Mouse (Mus musculus) neural tube, embryonic 14.5 days (tissue): ENCODE data around the gene Setd7. TPM values are rescaled to one million over a fixed set of nuclear protein-coding genes. Genes with fewer than 3 reads are reported as not detected.

Experiments used
- ATAC-seq: fragments of 200-750 bp; cut with Nextera tagmentation; 2 replicates; pipeline ENCODE4 v1.8.0; 2017; ENCODE audit warnings: low read depth, mild to moderate bottlenecking, moderate TSS enrichment, moderate library complexity
- H3K27ac ChIP-seq: fragments of 300-500 bp; sonication (generic); 2 replicates; pipeline ENCODE4 v1.5.1; 2014; ENCODE audit warnings: low read depth, mild to moderate bottlenecking, control low read depth, low read length, moderate library complexity, mixed read lengths
- H3K27me3 ChIP-seq: fragments of 300-500 bp; sonication (generic); 2 replicates; pipeline ENCODE4 v1.6.1; 2014; ENCODE audit warnings: low read length; ENCODE audit not compliant: control insufficient read depth, insufficient read depth
- H3K36me3 ChIP-seq: fragments of 300-500 bp; sonication (generic); 2 replicates; pipeline ENCODE4 v1.6.1; 2014; ENCODE audit warnings: low read length, mixed read lengths; ENCODE audit not compliant: control insufficient read depth, insufficient read depth
- H3K4me1 ChIP-seq: fragments of 300-500 bp; sonication (generic); 2 replicates; pipeline ENCODE4 v1.6.1; 2014; ENCODE audit warnings: low read length; ENCODE audit not compliant: control insufficient read depth, insufficient read depth
- H3K4me2 ChIP-seq: fragments of 300-500 bp; sonication (generic); 2 replicates; pipeline ENCODE4 v1.6.1; 2014; ENCODE audit warnings: mild to moderate bottlenecking, low read depth, low read length, control low read depth
- H3K4me3 ChIP-seq: fragments of 300-500 bp; sonication (generic); 2 replicates; pipeline ENCODE4 v1.5.1; 2014; ENCODE audit warnings: low read depth, low read length, control low read depth, mixed read lengths
- H3K9ac ChIP-seq: fragments of 300-500 bp; sonication (generic); replicated peaks from 2 replicates; pipeline ENCODE4 v1.6.1; 2014; ENCODE audit warnings: low read depth, mild to moderate bottlenecking, control low read depth, low read length, mixed read lengths
- H3K9me3 ChIP-seq: fragments of 300-500 bp; sonication (generic); 2 replicates; pipeline ENCODE4 v1.6.1; 2016; ENCODE audit warnings: low read length; ENCODE audit not compliant: control insufficient read depth
- WGBS: fragments of 180-500 bp; shearing (Covaris S2); extraction: QIAGEN DNeasy Blood & Tissue Kit; methylation state at CpG from one replicate; pipeline ENCODE4 v1.1.7; 2014; 5-methylcytosine and 5-hydroxymethylcytosine counted together
- polyA plus RNA-seq: library from polyadenylated mRNA; unstranded; fragments of >200 nt; fragmentation: Nextera tagmentation; extraction: Ambion mirVana; gene quantifications from 2 replicates; pipeline ENCODE4 v1.2.1, GENCODE M21; 2014

Setd7 gene
- polyA plus RNA-seq, 1 experiment from 2014 or later, result 4.2 TPM

DNA sequence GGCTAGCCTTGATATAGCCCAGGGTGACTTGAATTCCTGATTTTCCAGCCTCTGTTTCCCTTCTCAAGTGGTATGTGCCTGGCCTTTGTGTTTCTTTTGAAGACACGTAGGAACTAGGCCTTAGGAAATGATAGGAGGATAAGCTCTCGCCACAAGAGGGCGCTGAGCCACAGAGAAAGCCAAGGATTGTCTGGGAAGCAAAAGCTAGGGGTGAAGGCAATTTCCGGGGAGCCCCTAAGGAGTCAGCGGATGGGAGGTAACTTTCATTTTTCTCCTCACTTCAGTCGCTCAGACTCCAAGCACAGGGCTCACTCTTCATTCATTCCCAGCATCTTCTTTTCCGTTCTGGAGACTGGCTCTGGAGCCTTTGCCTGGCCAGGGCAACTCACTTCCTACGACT, 49.8 kb downstream of the Setd7 start:
- ATAC-seq, result no peak
- Histone ChIP-seq H3K36me3 (no peaks in the 10 kb centered on the region), H3K9ac (no peak overlapping the region), H3K4me2 (no peak overlapping the region), H3K4me1 (no peaks in the 10 kb centered on the region), H3K4me3 (no peak overlapping the region), H3K9me3 (no peaks in the 10 kb centered on the region), H3K27ac (no peak overlapping the region), H3K27me3 (no peaks in the 10 kb centered on the region)
- WGBS, result 29% methylated on average over 8 of the region's 8 CpGs

DNA sequence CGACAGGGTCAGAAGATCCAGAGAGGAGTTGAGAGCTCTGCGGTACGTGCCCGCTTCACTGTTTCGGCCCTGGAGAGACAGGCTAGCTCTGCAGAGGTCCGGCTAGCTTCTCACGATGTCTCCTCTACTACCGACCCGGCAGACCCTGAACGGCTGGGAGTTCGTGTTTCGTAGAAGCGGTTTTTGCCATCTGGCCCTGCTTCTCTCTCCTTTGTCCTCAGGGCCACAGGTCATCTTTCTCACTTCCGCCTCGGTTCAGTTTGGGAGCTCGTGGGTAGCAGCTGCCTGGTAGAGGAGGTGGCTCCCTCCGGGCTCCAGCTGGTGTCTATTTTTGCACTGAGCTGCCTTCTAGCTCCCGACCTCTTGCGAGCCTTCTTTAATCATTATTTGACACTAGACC, 55.2 kb downstream of the Setd7 start:
- 46% methylated on average over 19 of the region's 19 CpGs for WGBS
- Histone ChIP-seq H3K4me2 (no peak overlapping the region), H3K27ac (no peak overlapping the region), H3K4me3 (no peak overlapping the region), H3K9me3 (no peaks in the 10 kb centered on the region), H3K4me1 (no peaks in the 10 kb centered on the region), H3K36me3 (no peaks in the 10 kb centered on the region), H3K9ac (no peak overlapping the region), H3K27me3 (no peaks in the 10 kb centered on the region)
- ATAC-seq, result no peak

DNA sequence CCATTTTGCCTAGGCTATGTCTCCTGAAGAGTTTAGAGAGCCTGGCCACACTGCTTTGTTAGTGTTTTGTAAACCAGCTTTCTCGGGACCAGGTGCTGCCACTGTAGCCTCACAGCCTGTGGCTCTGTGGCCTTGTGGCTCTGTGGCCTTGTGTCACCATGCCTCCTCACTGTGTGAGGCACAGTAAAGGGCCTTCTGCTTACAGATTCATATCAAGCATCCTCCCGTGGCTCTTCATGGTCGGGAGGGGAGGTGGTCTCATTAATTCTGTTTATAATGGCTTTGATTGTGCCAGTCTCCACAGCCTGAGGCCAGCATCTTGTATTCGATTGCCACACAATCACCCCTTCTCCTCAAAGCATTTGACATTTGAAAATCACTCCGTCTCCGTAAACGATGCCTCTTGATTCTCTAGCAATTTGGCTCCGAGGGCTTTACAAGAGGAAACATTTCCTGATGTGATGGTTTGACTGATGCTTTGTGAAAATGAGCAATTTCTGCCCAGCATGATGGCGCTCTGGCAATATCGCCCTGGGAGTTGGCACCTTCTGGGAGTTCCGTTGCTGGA, 56.2 kb downstream of the Setd7 start:
- 39% methylated on average over 11 of the region's 11 CpGs for WGBS
- H3K9me3 ChIP-seq, result no peaks in the 10 kb centered on the region
- ATAC-seq, result peak; percentile 54; the same call in 1 of the 2 replicates
- no peak overlapping the region for H3K27ac ChIP-seq
- H3K27me3 ChIP-seq, result no peaks in the 10 kb centered on the region
- no peak overlapping the region for H3K9ac ChIP-seq
- no peaks in the 10 kb centered on the region for H3K36me3 ChIP-seq
- no peak overlapping the region for H3K4me3 ChIP-seq
- H3K4me1 ChIP-seq, result no peaks in the 10 kb centered on the region
- H3K4me2 ChIP-seq, result no peak overlapping the region

DNA sequence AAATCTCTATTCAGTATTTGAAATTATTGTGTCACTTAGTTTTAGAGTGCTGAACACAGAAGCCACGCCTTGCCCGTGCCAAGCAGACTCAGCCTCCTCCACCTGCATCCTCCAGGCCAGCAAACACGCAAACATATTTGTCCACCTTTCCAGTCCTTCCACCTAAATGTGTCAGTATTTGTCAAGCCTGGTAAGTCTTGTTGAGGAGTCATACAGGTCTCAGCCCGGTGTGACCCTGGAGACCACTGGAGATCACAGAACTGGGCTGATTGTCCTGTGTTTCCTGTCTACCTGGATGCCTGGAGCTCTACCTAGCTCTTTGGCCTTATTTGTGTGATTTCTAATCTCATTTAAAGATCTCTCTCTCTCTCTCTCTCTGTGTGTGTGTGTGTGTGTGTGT, 60.8 kb downstream of the Setd7 start:
- 91% methylated on average over 4 of the region's 4 CpGs for WGBS
- H3K4me2 ChIP-seq, result no peak overlapping the region
- no peaks in the 10 kb centered on the region for H3K9me3 ChIP-seq
- H3K36me3 ChIP-seq, result no peaks in the 10 kb centered on the region
- no peak for ATAC-seq
- H3K27ac ChIP-seq, result no peak overlapping the region
- H3K9ac ChIP-seq, result no peak overlapping the region
- no peak overlapping the region for H3K4me3 ChIP-seq
- H3K4me1 ChIP-seq, result no peaks in the 10 kb centered on the region
- H3K27me3 ChIP-seq, result no peaks in the 10 kb centered on the region

DNA sequence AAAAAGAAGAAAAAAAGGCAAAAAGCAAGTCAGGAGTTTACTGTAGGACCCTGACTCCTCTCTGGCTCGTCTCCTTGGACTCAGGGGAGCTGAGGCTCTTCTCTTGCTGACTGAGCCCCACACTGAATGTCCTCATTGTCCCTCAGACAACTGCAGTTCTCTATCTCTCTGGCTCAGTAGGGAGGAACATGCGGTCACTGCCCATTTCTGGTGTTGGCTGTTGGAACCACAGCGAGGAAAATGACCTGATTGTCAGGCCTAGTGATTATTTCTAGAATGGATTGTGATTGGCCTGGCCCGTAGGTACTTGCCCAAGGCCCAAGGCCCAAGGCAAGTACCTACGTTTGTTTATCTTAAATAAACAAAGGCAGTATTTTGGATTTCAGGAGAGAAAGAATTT, 62.0 kb downstream of the Setd7 start:
- WGBS, result 85% methylated on average over 5 of the region's 5 CpGs

DNA sequence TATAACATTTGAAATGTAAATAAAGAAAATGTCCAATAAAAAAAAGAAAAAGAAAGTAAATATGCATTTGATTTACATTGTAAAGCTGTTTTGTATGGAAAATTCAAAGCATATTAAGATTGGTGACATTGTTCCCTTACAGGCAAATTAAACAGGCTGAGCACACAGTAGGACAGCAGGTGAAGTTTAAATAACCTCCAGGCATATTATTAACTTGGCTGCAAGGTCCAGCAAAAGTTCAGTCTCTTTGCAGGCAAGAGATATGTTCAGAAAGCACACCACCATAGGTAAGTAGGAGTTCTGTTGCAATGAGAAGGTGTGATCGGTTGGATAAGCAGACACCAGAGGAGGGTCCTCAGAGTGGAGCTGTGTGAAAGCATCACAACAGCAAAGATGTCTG, 62.7 kb downstream of the Setd7 start:
- no peak overlapping the region for H3K9ac ChIP-seq
- H3K4me1 ChIP-seq, result no peaks in the 10 kb centered on the region
- no peak for ATAC-seq
- H3K9me3 ChIP-seq, result no peaks in the 10 kb centered on the region
- no peak overlapping the region for H3K4me3 ChIP-seq
- no peaks in the 10 kb centered on the region for H3K27me3 ChIP-seq
- H3K27ac ChIP-seq, result no peak overlapping the region
- WGBS, result 97% methylated on average over 1 of the region's 1 CpGs
- H3K36me3 ChIP-seq, result peaks cover 14% of the 10 kb centered on the region; the same call in 1 of the 2 replicates
- no peak overlapping the region for H3K4me2 ChIP-seq

More for the DNA sequence above, 62.0 kb downstream of the Setd7 start:
- Histone ChIP-seq H3K4me3 (no peak overlapping the region), H3K27me3 (no peaks in the 10 kb centered on the region), H3K9ac (no peak overlapping the region), H3K9me3 (no peaks in the 10 kb centered on the region), H3K36me3 (peaks cover 8% of the 10 kb centered on the region; the same call in 1 of the 2 replicates), H3K27ac (no peak overlapping the region), H3K4me1 (no peaks in the 10 kb centered on the region), H3K4me2 (no peak overlapping the region)
- ATAC-seq, result no peak

DNA sequence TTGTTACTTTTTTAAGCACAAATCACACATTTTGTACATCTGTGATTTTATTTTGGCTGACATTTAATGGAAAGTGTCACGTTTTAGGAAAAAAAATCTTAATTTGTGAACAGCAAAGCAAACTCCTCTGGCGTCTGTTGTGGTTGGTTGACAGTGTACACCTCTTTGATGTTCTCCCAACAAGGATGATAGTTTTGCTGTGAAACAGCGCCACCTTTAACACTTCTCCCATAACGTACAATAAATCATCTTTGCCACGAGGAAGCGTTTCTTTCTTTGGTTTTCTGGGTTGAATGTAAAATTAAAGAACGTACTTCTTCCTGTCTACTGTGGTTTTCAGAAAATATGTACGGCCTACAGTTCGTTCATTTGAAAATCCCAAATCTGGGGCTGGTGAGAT, 65.0 kb downstream of the Setd7 start:
- H3K4me2 ChIP-seq, result no peak overlapping the region
- H3K4me3 ChIP-seq, result no peak overlapping the region
- peaks cover 14% of the 10 kb centered on the region; the same call in 1 of the 2 replicates for H3K36me3 ChIP-seq
- no peak for ATAC-seq
- H3K4me1 ChIP-seq, result no peaks in the 10 kb centered on the region
- no peaks in the 10 kb centered on the region for H3K9me3 ChIP-seq
- no peak overlapping the region for H3K27ac ChIP-seq
- 92% methylated on average over 9 of the region's 9 CpGs for WGBS
- H3K9ac ChIP-seq, result no peak overlapping the region
- no peaks in the 10 kb centered on the region for H3K27me3 ChIP-seq

DNA sequence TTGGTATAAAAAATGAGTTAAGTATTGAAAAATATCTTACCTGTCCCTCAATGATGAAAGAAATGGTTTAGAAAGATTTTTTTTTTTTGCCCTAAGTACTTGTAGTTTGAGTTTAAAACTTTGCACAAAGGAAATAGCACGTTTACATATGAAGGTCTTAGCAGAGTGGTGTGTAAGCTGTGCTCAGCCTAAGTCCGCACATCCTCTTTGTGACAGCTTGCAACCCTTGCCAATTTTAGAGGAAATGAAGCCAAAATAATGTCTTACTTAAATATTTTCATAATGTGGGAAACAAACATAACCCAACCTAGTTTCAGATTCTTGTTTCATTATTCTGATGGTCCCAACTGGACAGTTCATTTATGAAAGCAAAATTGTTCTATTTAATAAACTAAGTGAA, 66.2 kb downstream of the Setd7 start:
- WGBS, result 91% methylated on average over 2 of the region's 2 CpGs

DNA sequence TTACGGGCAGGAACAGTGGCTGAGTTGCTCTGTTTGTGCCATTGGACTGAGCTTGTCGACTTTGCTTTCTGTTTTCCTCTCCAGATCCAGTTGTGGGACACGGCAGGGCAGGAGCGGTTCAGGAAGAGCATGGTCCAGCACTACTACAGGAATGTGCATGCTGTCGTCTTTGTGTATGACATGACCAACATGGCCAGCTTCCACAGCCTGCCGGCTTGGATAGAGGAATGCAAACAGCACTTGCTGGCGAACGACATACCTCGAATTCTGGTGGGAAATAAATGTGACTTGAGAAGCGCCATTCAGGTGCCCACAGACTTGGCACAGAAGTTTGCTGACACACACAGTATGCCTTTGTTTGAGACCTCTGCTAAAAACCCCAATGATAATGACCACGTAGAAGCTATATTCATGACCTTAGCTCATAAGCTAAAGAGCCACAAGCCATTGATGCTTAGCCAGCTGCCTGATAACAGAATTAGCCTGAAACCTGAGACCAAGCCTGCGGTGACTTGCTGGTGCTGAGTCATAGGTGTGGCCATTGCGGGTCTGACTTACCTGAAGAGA, 67.3 kb downstream of the Setd7 start:
- Histone ChIP-seq H3K27me3 (no peaks in the 10 kb centered on the region), H3K4me3 (no peak overlapping the region), H3K4me1 (no peaks in the 10 kb centered on the region), H3K36me3 (peaks cover 14% of the 10 kb centered on the region; the same call in 1 of the 2 replicates), H3K4me2 (no peak overlapping the region), H3K9ac (no peak overlapping the region), H3K27ac (no peak overlapping the region), H3K9me3 (no peaks in the 10 kb centered on the region)
- ATAC-seq, result no peak
- WGBS, result 92% methylated on average over 13 of the region's 13 CpGs

More for the DNA sequence above, 66.2 kb downstream of the Setd7 start:
- Histone ChIP-seq H3K27me3 (no peaks in the 10 kb centered on the region), H3K4me3 (no peak overlapping the region), H3K36me3 (peaks cover 14% of the 10 kb centered on the region; the same call in 1 of the 2 replicates), H3K27ac (no peak overlapping the region), H3K4me1 (no peaks in the 10 kb centered on the region), H3K4me2 (no peak overlapping the region), H3K9ac (no peak overlapping the region), H3K9me3 (no peaks in the 10 kb centered on the region)
- ATAC-seq, result no peak
